Mouse (Mus musculus) right cerebral cortex, adult 18-20 months (tissue): ENCODE measurements around the gene Defb13.
A peak's percentile ranks its signal among the peaks of the same experiment; 100 is the strongest.
"Not testable (repeated sequence)": the region's sequence is repeated elsewhere in the genome, so short reads cannot be mapped to it uniquely, and the experiment has no call there.

Source experiments
- DNase-seq: peaks from one replicate; pipeline ENCODE4 v3.0.0; 2022; ENCODE audit warnings: mixed read lengths

Gene Defb13

GRCm38 (mm10) chr8:21946462-21946861 lies at the start of gene Defb13:
Gene Defb13 (plus strand): TSS chr8:21946762.
- DNase-seq, result no peak

- DNase-seq, result not testable (repeated sequence)
These were observed 40.3 kb upstream of the Defb13 start, which contains the start of gene Defb11 for GRCm38 (mm10) chr8:21906290-21906689. Gene Defb11 (minus strand): TSS chr8:21906412.

- no peak for DNase-seq
These were observed 34.6 kb upstream of the Defb13 start for GRCm38 (mm10) chr8:21911931-21912330.

GRCm38 (mm10) chr8:21912554-21912953 lies 34.0 kb upstream of the Defb13 start:
- no peak for DNase-seq

- peak; percentile 33 for DNase-seq
These were observed 30.9 kb upstream of the Defb13 start for GRCm38 (mm10) chr8:21915625-21916024.

GRCm38 (mm10) chr8:21930754-21931153 lies 15.8 kb upstream of the Defb13 start:
- not testable (repeated sequence) for DNase-seq

GRCm38 (mm10) chr8:21932610-21933009 lies 14.0 kb upstream of the Defb13 start, which contains the start of gene Defb15:
Gene Defb15 (minus strand): TSS chr8:21932710.
- DNase-seq, result no peak

GRCm38 (mm10) chr8:21938052-21938451 lies 8.5 kb upstream of the Defb13 start, which contains the start of gene Defb35:
Gene Defb35 (plus strand): TSS chr8:21938352.
- not testable (repeated sequence) for DNase-seq

- DNase-seq, result no peak
These were observed 902 bp downstream of the Defb13 start for GRCm38 (mm10) chr8:21947311-21948017.

- DNase-seq, result peak; percentile 48
These were observed 8.8 kb downstream of the Defb13 start for GRCm38 (mm10) chr8:21955321-21955720.

GRCm38 (mm10) chr8:21956336-21956735 lies 9.8 kb downstream of the Defb13 start:
- DNase-seq, result no peak

GRCm38 (mm10) chr8:21958414-21958813 lies 11.9 kb downstream of the Defb13 start, which contains the start of gene Fam90a1a:
Gene Fam90a1a (plus strand): TSS chr8:21958714.
- DNase-seq, result no peak

GRCm38 (mm10) chr8:21966646-21967045 lies 20.1 kb downstream of the Defb13 start:
- no peak for DNase-seq

GRCm38 (mm10) chr8:21969475-21969874 lies 22.9 kb downstream of the Defb13 start, which contains the start of gene Ccdc70:
Gene Ccdc70 (plus strand): TSS chr8:21969775.
- no peak for DNase-seq

- DNase-seq, result peak; percentile 34
These were observed 31.6 kb downstream of the Defb13 start for GRCm38 (mm10) chr8:21978193-21978592.

GRCm38 (mm10) chr8:21981664-21982337 lies 35.2 kb downstream of the Defb13 start:
- DNase-seq, result peak; percentile 33

- peak; percentile 70 for DNase-seq
These were observed 45.6 kb downstream of the Defb13 start for GRCm38 (mm10) chr8:21992184-21992583.

- no peak for DNase-seq
These were observed 48.6 kb downstream of the Defb13 start for GRCm38 (mm10) chr8:21995181-21995580.
